Mouse (Mus musculus) embryo, embryonic 10.5 days (tissue): ENCODE measurements around the gene Iqcb1.

Source experiments
- DNase-seq: peaks from one replicate; pipeline ENCODE4 v3.0.0-alpha.2; 2015; ENCODE audit warnings: low spot score

The Iqcb1 gene

DNA sequence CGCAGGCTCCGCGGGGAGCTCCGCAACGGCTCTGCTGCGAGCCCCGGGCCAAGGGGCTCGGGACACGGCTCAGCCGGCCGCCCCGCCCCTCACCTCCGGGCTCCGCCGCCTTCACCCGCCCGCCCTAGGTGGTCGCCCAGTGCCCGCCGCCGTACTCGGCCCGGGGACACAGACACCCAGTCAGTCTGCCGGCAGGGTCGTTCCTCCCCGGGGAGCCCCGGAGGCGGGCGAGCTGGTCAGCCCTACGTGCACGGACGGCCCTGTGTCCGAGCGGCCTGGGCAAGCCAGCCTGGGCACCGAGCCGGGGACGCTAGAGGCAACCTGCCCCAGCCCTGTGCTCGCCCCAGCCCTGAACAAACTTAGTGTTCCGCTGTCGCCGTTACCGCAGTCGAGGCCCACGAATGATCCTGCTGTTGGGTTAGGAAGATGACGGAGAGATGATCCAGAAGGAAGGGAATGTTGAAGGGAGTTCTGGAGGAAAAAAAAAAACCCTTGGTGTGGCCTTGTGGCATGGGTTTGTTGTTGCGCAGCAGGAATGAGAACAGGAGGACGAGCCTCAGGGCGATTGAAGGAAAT lies 47.2 kb downstream of the Iqcb1 start:
- peak; percentile 40 for DNase-seq

DNA sequence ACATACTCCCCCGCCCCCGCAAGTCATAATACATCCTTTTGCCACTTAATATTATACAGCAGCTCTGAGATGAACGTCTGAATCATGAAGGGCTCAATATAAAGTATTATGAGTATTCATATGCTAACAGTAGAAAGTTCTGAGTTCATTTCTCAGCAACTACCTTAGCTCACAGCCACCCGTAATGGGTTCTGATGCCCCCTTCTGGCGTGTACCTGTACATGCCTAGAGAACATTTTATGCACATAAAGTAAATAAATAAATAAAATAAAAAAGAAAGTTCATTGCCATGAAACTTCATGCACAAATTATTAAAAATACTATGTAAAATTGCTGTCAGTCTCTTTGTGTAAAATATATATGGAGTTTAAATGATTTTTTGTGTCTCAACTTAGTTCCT lies 49.1 kb downstream of the Iqcb1 start:
- DNase-seq = peak; percentile 16

DNA sequence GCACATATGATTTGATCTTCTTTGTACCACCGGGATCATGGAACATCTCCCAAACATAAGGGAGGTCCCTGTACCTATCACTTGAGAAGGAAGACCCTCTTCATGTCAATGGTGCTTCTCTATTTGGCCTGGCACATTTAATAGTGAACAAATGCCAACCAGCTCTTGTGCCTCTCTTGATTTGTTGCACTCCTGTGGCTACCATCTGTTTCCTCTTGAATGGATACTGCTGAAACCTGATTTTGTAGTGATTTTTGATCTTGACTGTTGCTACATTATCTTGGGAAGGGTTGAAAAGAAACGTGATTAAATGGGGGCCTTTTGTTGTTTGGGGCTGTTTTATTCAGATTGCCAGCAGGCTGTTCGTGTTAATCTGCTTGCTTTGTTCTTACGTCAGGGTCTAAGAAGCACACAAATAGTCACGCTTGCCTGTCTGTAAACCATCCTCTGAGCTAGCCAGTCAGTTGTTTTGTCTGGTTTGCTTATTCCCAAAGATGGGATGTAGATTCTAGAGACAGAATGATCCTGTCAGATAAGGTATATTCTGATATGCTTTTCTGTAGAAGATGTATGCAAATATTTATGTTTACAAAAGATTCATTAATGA lies 54.7 kb downstream of the Iqcb1 start:
- no peak for DNase-seq

DNA sequence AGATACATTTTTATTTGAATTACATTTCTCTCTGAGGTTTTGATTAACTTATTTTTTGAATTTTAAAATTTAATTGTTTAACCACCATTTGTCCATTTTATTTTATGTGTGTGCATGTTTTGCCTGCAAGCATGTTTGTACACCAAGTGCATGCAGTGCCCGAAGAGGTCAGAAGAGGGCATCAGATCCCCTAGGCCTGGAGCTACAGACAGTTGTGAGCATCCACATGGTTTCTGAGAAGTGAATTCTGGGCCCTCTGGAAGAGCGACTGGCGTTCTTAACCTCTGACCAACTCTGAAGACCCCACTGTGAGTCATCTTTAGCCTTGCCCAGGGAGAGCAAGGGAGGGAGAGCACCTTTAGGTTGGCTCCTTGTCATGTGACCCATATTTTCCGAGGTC lies 56.7 kb downstream of the Iqcb1 start:
- DNase-seq = peak; percentile 57

DNA sequence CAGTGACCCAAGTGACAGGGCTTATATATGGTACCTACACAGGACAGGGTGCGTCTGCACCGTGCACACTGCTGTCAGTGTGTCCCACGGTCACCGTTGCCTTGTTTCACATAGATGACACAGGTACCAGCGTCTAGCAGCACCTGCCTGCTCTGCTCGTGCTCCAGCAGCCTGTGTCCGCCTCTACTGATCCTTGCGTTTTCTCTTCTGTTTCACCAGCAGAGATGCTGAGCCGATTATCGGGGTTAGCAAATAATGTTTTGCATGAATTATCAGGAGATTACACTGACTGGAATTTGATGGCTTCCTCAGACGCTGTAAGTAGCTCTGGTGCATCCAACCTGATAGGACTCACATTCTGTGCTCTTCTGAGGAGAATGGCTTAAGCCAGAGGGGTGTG lies 57.7 kb downstream of the Iqcb1 start:
- DNase-seq = no peak

DNA sequence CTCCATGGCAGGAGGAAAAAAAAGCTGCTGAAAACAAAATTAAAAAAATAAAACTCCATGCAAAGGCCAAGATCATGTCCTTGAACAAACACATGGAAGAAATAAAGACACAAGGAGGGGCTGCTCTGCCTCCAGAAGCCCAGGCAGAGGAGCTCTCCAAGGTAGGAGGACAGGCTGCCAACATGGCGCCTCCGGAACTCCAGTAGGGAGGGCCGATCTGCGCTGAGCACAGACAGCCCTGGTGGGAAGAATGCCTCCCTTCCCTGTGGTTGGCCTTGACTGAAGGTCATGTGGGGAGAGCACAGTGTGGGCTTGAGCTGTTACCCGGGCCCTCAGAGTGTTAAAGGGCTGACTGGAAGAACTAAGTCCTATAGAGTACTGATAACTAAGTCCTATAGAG lies 59.4 kb downstream of the Iqcb1 start:
- DNase-seq = no peak

DNA sequence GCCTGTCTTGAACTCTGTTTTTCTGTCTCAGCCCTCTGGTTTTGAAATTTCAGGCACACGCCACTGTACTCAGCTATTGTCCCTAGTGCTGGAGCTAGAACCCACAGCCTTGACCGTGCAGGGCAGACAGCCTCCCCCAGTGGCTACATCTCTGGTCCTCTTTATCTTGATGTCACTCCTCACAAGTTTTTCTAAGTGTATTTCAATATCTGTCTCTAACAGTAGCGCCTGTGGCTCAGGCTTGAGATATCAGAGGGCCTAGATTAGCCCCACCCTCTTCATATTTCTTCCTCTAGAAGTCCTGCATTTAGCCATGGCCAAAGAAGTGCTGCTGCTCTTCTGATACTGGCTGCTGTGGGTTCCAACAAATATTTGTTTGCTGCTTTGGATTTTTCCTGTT lies 62.4 kb downstream of the Iqcb1 start:
- DNase-seq = no peak

DNA sequence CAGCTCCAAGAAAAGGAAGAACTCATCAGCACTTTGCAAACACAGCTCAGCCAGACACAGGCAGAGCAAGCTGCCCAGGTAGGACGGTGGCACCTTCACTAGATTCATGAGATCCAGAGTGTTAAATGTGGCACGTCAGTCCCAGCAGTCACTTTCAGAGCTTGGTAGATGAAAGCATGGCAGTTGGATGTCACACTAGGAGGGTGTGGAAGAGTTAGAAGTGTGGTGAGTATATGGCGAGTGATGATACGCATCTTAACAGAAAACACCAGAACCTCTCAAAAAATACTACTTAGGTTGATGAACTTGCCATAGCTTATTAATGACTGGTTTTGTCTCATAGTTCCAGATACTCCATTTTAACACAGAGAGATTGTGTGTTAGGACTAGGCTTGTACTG lies 63.2 kb downstream of the Iqcb1 start:
- no peak for DNase-seq

DNA sequence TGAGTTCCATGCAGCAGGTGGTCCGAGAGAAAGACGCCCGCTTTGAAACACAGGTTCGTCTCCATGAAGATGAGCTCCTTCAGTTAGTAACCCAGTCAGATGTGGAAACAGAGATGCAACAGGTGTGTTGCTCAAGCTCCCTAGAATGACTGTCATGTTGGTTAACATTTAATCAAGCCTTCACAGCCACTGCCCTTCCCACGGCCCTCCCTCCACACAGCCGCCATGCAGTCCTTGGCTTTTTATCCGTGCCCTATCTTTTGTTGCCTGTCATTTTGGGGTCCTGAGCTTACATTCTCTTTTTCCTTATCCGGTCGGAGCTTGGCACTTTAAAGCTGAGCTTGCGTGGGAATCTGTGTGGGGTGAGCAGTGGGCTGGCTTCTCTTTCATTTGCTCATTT lies 65.1 kb downstream of the Iqcb1 start:
- DNase-seq = no peak

DNA sequence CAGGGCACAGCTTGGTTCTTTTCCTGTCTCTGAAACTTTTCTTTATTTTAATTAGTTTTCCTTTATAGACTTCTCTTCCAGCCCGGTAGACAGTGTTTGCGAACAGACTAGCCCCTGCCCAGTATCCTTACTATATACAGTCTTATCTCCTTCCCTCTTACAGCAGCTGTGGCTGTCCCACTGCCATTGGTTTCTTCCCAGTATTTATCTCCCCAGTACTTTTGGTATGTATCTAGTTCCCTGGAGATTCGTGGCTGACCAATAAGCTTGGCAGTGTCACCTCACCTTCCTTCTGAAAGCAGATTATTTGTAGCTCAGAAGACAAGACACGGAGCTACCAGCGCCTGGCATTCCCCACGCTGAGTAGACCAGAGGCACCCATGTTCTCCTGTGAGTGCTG lies 68.5 kb downstream of the Iqcb1 start:
- DNase-seq = no peak

DNA sequence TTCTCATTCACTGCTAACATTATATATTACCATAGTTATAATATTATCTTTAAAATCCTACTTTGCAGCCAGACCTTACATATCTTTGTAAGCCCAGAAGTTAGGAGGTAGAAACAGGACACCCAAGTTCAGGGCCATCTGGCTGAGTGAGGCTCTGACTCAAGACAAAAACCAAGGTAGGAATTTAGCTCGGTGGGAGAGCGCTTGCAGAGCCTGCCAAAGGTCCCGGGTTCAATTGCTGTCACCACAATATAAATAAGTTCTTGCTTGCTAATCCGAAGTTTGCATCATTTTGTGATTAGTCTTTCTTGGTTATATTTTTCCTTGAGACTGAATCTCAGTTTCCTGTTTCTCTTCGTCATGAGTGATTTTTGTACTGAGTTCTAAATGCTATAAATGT lies 75.0 kb downstream of the Iqcb1 start:
- no peak for DNase-seq

DNA sequence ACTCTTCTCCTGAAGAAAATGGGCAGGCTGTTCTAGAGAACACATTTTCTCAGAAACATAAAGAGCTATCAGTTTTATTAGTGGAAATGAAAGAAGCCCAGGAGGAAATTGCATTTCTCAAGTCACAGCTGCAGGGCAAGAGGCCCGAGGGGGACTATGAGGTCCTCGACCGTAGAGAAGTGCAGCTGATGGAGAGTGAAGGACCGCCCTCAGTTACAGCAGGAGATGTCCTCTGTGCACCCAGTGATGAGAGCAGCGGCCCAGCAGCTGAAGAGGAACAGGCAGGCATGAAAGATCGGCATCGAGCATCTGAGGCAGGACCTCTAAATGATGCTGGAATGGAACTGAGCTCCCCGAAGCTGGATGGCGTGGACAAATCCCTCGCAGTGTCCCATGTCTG lies 83.7 kb downstream of the Iqcb1 start:
- DNase-seq = no peak

DNA sequence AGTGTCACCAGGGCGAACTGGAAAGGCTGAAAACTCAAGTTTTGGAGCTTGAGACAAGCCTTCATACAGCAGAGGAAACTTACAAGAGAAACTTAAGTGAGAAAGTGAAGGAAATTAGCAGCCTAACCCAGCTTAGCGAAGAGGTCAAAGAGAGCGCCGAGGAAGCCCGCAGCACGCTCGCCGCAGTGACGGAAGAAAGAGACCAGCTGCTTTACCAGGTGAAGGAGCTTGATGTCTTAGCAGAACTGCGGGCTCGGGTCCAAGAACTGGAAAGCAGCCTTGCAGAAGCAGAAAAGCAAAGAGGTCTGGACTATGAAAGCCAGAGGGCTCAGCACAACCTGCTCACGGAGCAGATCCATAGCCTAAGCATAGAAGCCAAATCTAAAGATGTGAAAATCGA lies 84.1 kb downstream of the Iqcb1 start:
- DNase-seq = no peak

DNA sequence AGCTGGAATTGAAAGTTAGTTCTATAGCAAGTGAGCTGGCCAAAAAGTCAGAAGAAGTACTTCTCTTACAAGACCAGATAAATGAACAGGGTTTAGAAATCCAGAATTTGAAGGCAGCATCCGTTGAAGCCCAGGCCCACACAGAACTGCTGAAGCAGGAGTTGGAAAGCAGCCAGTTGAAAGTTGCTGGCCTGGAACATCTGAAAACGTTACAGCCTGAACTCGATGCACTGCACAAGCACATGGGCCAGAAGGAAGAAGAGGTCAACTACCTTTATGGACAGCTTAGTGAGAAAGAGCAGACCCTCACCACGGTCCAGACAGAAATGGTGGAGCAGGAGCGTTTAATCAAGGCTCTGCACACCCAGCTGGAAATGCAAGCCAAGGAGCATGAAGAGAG lies 86.0 kb downstream of the Iqcb1 start:
- no peak for DNase-seq

DNA sequence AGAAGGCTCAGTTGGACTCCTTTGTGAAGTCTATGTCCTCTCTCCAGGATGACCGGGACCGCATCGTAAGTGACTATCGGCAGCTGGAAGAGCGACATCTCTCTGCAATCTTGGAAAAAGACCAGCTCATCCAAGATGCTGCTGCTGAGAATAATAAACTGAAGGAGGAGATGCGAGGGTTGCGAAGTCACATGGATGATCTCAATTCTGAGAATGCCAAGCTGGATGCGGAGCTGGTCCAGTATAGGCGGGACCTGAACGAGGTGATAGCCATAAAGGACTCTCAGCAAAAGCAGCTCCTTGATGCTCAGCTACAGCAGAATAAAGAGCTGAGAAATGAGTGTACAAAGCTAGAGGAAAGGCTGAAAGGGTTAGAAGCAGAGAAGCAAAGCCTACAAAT lies 90.3 kb downstream of the Iqcb1 start:
- DNase-seq = no peak

DNA sequence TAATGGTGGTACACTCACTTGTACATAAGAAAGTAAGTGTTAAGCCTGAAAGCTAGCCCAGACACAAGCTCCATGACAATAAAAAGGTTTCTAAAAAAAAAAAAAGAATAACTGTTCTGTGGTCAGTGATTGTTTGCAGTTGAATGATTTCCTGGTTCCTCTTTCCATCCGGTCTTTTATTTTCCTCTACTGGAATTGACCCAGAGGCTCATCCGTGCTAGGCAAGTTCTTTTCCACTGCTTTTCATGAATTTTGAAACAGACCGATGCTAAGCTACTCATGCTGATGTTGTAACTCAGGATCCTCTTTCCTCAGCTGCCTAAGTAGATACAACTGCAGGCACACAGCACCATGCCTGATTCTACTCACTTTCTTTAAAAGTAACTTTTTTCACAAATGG lies 92.2 kb downstream of the Iqcb1 start:
- DNase-seq = no peak

DNA sequence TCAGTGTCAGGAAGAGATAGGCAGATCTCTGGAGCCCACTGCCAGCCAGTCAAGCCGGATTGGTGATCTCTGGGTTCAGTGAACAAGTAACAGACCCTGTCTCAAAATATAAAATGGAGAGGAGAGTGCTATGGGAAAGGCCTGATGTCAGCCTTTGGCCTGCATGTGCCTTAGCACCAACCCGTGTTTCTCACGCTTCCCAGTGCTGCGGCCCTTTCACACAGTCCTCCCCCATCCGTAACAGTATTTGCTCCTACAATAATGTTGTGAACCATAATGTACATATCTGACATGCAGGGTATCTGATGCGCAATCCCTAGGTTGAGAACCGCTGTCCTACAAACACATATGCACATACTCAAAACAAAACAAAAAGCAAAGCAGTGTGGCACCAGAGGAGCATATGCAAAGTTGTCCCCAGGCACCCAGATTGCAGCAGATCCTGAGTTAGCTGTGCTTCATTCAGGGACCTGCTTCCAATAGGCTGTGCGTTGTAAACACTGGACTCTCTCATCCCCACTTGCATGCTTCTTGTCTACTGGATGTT lies 93.0 kb downstream of the Iqcb1 start:
- no peak for DNase-seq

DNA sequence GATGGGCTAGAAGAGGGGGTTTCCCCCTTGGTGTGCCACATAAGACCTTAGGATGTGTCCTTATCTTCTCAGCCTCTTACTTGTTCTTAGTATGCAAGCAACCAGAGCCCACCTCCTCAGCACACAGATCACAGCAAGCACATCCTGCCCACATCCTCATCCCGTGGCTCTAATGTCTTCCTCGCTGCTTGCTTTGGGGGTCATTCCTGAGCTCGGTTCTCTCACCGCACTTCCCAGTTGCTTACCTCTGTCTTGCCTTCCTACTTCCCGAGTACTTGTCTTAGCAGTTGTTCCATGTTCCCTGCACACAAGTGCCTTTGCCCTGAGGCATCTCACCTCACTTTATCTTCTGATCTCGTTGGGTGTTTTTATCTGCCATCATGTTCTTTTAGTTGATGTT lies 93.8 kb downstream of the Iqcb1 start:
- no peak for DNase-seq
